In the genomic region with DNA sequence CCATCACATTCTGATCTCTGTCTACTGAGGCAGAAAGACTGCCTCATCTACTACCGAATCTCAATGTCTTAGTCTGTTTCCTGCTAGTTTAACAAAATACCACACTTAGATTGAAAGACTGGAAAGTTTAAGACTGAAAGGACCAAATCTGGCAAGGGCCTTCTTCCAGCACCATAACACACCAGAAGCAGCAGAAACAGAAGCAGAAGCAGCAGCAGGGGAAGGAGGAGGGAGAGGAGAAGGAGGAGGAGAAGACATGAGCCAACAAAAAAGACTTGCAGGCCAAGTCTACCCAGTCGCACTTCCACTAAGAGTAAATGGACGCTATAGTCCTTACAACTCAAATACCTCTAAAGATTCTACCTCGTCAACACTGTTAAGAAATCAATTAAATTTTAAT, we compare ENCODE assay signal across 15 mouse cellular contexts.
"Had no signal": no experiment of that assay in that cellular context is flagged by ENCODE, and none has a peak within 500 bp of the region (broad histone marks: within the 10 kb centered on the region; RNA-seq: fewer than 3 reads in every experiment).

No protein-coding gene starts in this region.

- DNase-seq: retina, postnatal 1 day; right cerebral cortex, adult 18-20 months; right cerebral cortex, postnatal 14 days; right cerebral cortex, postnatal 25 days; right cerebral cortex, postnatal 4 days; spleen, adult 18-20 months; thymus, adult 18-20 months; thymus, adult 2 months; thymus, postnatal 14 days; thymus, postnatal 25 days; thymus, postnatal 36 days; thymus, postnatal 4 days had no signal

- H3K4me1 ChIP-seq: neural tube, embryonic 13.5 days; neural tube, embryonic 15.5 days; stomach, embryonic 15.5 days had no signal

- H3K4me3 ChIP-seq: neural tube, embryonic 13.5 days; neural tube, embryonic 15.5 days; stomach, embryonic 15.5 days had no signal
